Mouse (Mus musculus): ENCODE measurements around the gene Srpx2. TPM values are rescaled to one million over a fixed set of nuclear protein-coding genes. Genes with fewer than 3 reads are reported as not detected.

The Srpx2 gene
- 1.7 and 2.3 TPM in 2 replicates for total RNA-seq (2014; rRNA removed)
- 1.1 and 1.6 TPM in 2 replicates for polyA plus RNA-seq (2015; fragmentation: Nextera tagmentation; extraction: Ambion mirVana)

- ATAC-seq = no peak
- no peak for DNase-seq (ENCODE audit: low spot score)
- Histone ChIP-seq H3K4me2 (ENCODE audit: low read depth, low read length) (no peak within 1 kb of the TSS), H3K4me3 (ENCODE audit: low read length) (no peak within 1 kb of the TSS), H3K9ac (replicated peaks; ENCODE audit: low read length) (no peak within 1 kb of the TSS), H3K27me3 (ENCODE audit: insufficient read depth, low read length) (no peaks in the 10 kb centered on the region), H3K27ac (no peak within 1 kb of the TSS), H3K9me3 (ENCODE audit: low read length) (no peaks in the 10 kb centered on the region), H3K4me1 (ENCODE audit: insufficient read depth, low read length) (no peaks in the 10 kb centered on the region), H3K36me3 (ENCODE audit: insufficient read depth, low read length) (no peaks in the 10 kb centered on the region)
- 49% methylated on average over 3 of the region's 3 CpGs for WGBS
- no peak for TF ChIP-seq CTCF (IDR thresholded peaks at IDR 0.05; ENCODE audit: low read depth)
These were observed at the start of gene Srpx2 for GRCm38 (mm10) chrX:133908261-133908660. TSS of gene Srpx2 (plus strand) at chrX:133908426.

- no peaks in the 10 kb centered on the region for H3K27me3 ChIP-seq (ENCODE audit: insufficient read depth, low read length)
- H3K9me3 ChIP-seq (ENCODE audit: low read length) = no peaks in the 10 kb centered on the region
- ATAC-seq (no peak), DNase-seq (ENCODE audit: low spot score) (no peak)
- WGBS = 94% methylated on average over 6 of the region's 6 CpGs
- no peak overlapping the region for H3K4me2 ChIP-seq (ENCODE audit: low read depth, low read length)
- H3K4me1 ChIP-seq (ENCODE audit: insufficient read depth, low read length) = no peaks in the 10 kb centered on the region
- H3K4me3 ChIP-seq (ENCODE audit: low read length) = no peak overlapping the region
- H3K36me3 ChIP-seq (ENCODE audit: insufficient read depth, low read length) = no peaks in the 10 kb centered on the region
- H3K9ac ChIP-seq (replicated peaks; ENCODE audit: low read length) = no peak overlapping the region
- no peak overlapping the region for H3K27ac ChIP-seq
- TF ChIP-seq CTCF (IDR thresholded peaks at IDR 0.05; ENCODE audit: low read depth) = no peak
These were observed 38.5 kb upstream of the Srpx2 start for GRCm38 (mm10) chrX:133869743-133870142.

GRCm38 (mm10) chrX:133887308-133887707, 20.9 kb upstream of the Srpx2 start:
- Histone ChIP-seq H3K4me3 (ENCODE audit: low read length) (no peak overlapping the region), H3K27ac (no peak overlapping the region), H3K4me1 (ENCODE audit: insufficient read depth, low read length) (no peaks in the 10 kb centered on the region), H3K4me2 (ENCODE audit: low read depth, low read length) (no peak overlapping the region), H3K9ac (replicated peaks; ENCODE audit: low read length) (no peak overlapping the region), H3K27me3 (ENCODE audit: insufficient read depth, low read length) (no peaks in the 10 kb centered on the region), H3K9me3 (ENCODE audit: low read length) (no peaks in the 10 kb centered on the region), H3K36me3 (ENCODE audit: insufficient read depth, low read length) (no peaks in the 10 kb centered on the region)
- 90% methylated on average over 3 of the region's 3 CpGs for WGBS
- TF ChIP-seq CTCF (IDR thresholded peaks at IDR 0.05; ENCODE audit: low read depth) = no peak
- no peak for ATAC-seq
- no peak for DNase-seq (ENCODE audit: low spot score)

- Histone ChIP-seq H3K4me3 (ENCODE audit: low read length) (no peak overlapping the region), H3K4me2 (ENCODE audit: low read depth, low read length) (no peak overlapping the region), H3K9me3 (ENCODE audit: low read length) (no peaks in the 10 kb centered on the region), H3K9ac (replicated peaks; ENCODE audit: low read length) (no peak overlapping the region), H3K36me3 (ENCODE audit: insufficient read depth, low read length) (no peaks in the 10 kb centered on the region), H3K27ac (no peak overlapping the region), H3K27me3 (ENCODE audit: insufficient read depth, low read length) (no peaks in the 10 kb centered on the region), H3K4me1 (ENCODE audit: insufficient read depth, low read length) (no peaks in the 10 kb centered on the region)
- ATAC-seq (no peak), DNase-seq (ENCODE audit: low spot score) (no peak)
- WGBS = 79% methylated on average over 5 of the region's 5 CpGs
- no peak for TF ChIP-seq CTCF (IDR thresholded peaks at IDR 0.05; ENCODE audit: low read depth)
These were observed 20.1 kb upstream of the Srpx2 start for GRCm38 (mm10) chrX:133888111-133888510.

- peak; percentile 94 for DNase-seq (ENCODE audit: low spot score)
- Histone ChIP-seq H3K9ac (replicated peaks; ENCODE audit: low read length) (peak within 1 kb of the TSS; percentile 70), H3K27me3 (ENCODE audit: insufficient read depth, low read length) (no peaks in the 10 kb centered on the region), H3K4me3 (ENCODE audit: low read length) (peak within 1 kb of the TSS; percentile 51), H3K27ac (peak within 1 kb of the TSS; percentile 67), H3K36me3 (ENCODE audit: insufficient read depth, low read length) (peaks cover 4% of the 10 kb centered on the region; the same call in 1 of the 2 replicates), H3K4me1 (ENCODE audit: insufficient read depth, low read length) (no peaks in the 10 kb centered on the region), H3K4me2 (ENCODE audit: low read depth, low read length) (peak within 1 kb of the TSS; percentile 54), H3K9me3 (ENCODE audit: low read length) (no peaks in the 10 kb centered on the region)
- 27% methylated on average over 33 of the region's 33 CpGs for WGBS
- peak; percentile 53 for TF ChIP-seq CTCF (IDR thresholded peaks at IDR 0.05; ENCODE audit: low read depth)
- peak; percentile 98 for ATAC-seq
These were observed 10.1 kb upstream of the Srpx2 start, which contains the start of gene Tspan6 for GRCm38 (mm10) chrX:133898014-133898542. TSS of gene Tspan6 (minus strand) at chrX:133898429.

- no peaks in the 10 kb centered on the region for H3K27me3 ChIP-seq (ENCODE audit: insufficient read depth, low read length)
- H3K4me1 ChIP-seq (ENCODE audit: insufficient read depth, low read length) = no peaks in the 10 kb centered on the region
- WGBS = 46% methylated on average over 10 of the region's 10 CpGs
- H3K9ac ChIP-seq (replicated peaks; ENCODE audit: low read length) = no peak overlapping the region
- H3K4me3 ChIP-seq (ENCODE audit: low read length) = no peak overlapping the region
- DNase-seq (ENCODE audit: low spot score) = peak; percentile 14
- no peak for TF ChIP-seq CTCF (IDR thresholded peaks at IDR 0.05; ENCODE audit: low read depth)
- H3K36me3 ChIP-seq (ENCODE audit: insufficient read depth, low read length) = no peaks in the 10 kb centered on the region
- H3K27ac ChIP-seq = no peak overlapping the region
- H3K4me2 ChIP-seq (ENCODE audit: low read depth, low read length) = no peak overlapping the region
- no peaks in the 10 kb centered on the region for H3K9me3 ChIP-seq (ENCODE audit: low read length)
- no peak for ATAC-seq
These were observed 3.3 kb downstream of the Srpx2 start for GRCm38 (mm10) chrX:133911397-133912103.

GRCm38 (mm10) chrX:133913006-133913405, 4.8 kb downstream of the Srpx2 start:
- no peak for ATAC-seq
- Histone ChIP-seq H3K9me3 (ENCODE audit: low read length) (no peaks in the 10 kb centered on the region), H3K4me3 (ENCODE audit: low read length) (no peak overlapping the region), H3K27me3 (ENCODE audit: insufficient read depth, low read length) (no peaks in the 10 kb centered on the region), H3K27ac (no peak overlapping the region), H3K4me2 (ENCODE audit: low read depth, low read length) (no peak overlapping the region), H3K36me3 (ENCODE audit: insufficient read depth, low read length) (no peaks in the 10 kb centered on the region), H3K9ac (replicated peaks; ENCODE audit: low read length) (no peak overlapping the region), H3K4me1 (ENCODE audit: insufficient read depth, low read length) (no peaks in the 10 kb centered on the region)
- TF ChIP-seq CTCF (IDR thresholded peaks at IDR 0.05; ENCODE audit: low read depth) = no peak
- DNase-seq (ENCODE audit: low spot score) = no peak
- WGBS = 79% methylated on average over 3 of the region's 3 CpGs

Measured in hindbrain, postnatal 0 days (tissue).